Mouse (Mus musculus) heart, postnatal 0 days (tissue): Measurements from ENCODE around the gene B3galt2. TPM values are rescaled to one million over a fixed set of nuclear protein-coding genes. Genes with fewer than 3 reads are reported as not detected.
"Not testable (repeated sequence)": the region's sequence is repeated elsewhere in the genome, so short reads cannot be mapped to it uniquely, and the experiment has no call there.

Experiments
- ATAC-seq: fragments of 200-750 bp; cut with Nextera tagmentation; 2 replicates; pipeline ENCODE4 v1.8.0; 2017; ENCODE audit warnings: low read depth, moderate number of reproducible peaks, moderate library complexity; ENCODE audit not compliant: insufficient read depth
- DNase-seq: peaks from one replicate; pipeline ENCODE4 v3.0.0-alpha.2; 2016; ENCODE audit warnings: low spot score
- H3K27ac ChIP-seq: fragments of 300-500 bp; sonication (generic); 2 replicates; pipeline ENCODE4 v1.5.1; 2014; ENCODE audit warnings: low read depth, mild to moderate bottlenecking
- H3K27me3 ChIP-seq: fragments of 300-500 bp; sonication (generic); 2 replicates; pipeline ENCODE4 v1.6.1; 2014; ENCODE audit warnings: low read length, mixed read lengths; ENCODE audit not compliant: control insufficient read depth, insufficient read depth
- H3K36me3 ChIP-seq: fragments of 300-500 bp; sonication (generic); replicated peaks from 2 replicates; pipeline ENCODE4 v1.6.1; 2014; ENCODE audit warnings: low read length, mixed read lengths; ENCODE audit not compliant: control insufficient read depth, insufficient read depth
- H3K4me1 ChIP-seq: fragments of 300-500 bp; sonication (generic); 2 replicates; pipeline ENCODE4 v1.6.1; 2014; ENCODE audit warnings: antibody characterized with exemption; ENCODE audit not compliant: control insufficient read depth, insufficient read depth
- H3K4me2 ChIP-seq: fragments of 300-500 bp; sonication (generic); 2 replicates; pipeline ENCODE4 v1.6.1; 2014; ENCODE audit warnings: low read depth, mild to moderate bottlenecking, low read length, moderate library complexity
- H3K4me3 ChIP-seq: fragments of 300-500 bp; sonication (generic); 2 replicates; pipeline ENCODE4 v1.5.1; 2014; ENCODE audit warnings: low read depth, low read length
- H3K9ac ChIP-seq: fragments of 300-500 bp; sonication (generic); replicated peaks from 2 replicates; pipeline ENCODE4 v1.6.1; 2014; ENCODE audit warnings: low read depth, low read length, mixed read lengths
- H3K9me3 ChIP-seq: fragments of 300-500 bp; sonication (generic); replicated peaks from 2 replicates; pipeline ENCODE4 v1.6.1; 2016; ENCODE audit warnings: low read length; ENCODE audit not compliant: control insufficient read depth
- CTCF ChIP-seq: IDR thresholded peaks from 2 replicates; pipeline ENCODE4 v1.5.1; 2016; ENCODE audit warnings: antibody characterized with exemption, control low read depth, low read depth
- EP300 ChIP-seq: IDR thresholded peaks from 2 replicates; pipeline ENCODE4 v1.6.1; 2016; ENCODE audit warnings: antibody characterized with exemption, low read depth
- WGBS: fragments of 180-500 bp; shearing (Covaris S2); extraction: QIAGEN DNeasy Blood & Tissue Kit; methylation state at CpG from one replicate; pipeline ENCODE4 v1.1.7; 2014; 5-methylcytosine and 5-hydroxymethylcytosine counted together
- polyA plus RNA-seq: library from polyadenylated mRNA; unstranded; fragments of >200 nt; fragmentation: Nextera tagmentation; extraction: Ambion mirVana; gene quantifications from 2 replicates; pipeline ENCODE4 v1.2.1, GENCODE M21; 2015
- total RNA-seq: library from RNA; depleted of rRNA; stranded (reverse); fragments of >200 nt; gene quantifications from 2 replicates; pipeline ENCODE4 v1.2.3, GENCODE M21; 2014; ENCODE audit warnings: low replicate concordance

B3galt2 gene
- total and polyA plus RNA-seq, 2 experiments from 2014 or later = under 0.01 to 0.08 TPM

- Histone ChIP-seq H3K9ac (no peak overlapping the region), H3K4me3 (no peak overlapping the region), H3K4me1 (no peaks in the 10 kb centered on the region), H3K36me3 (peaks cover 6% of the 10 kb centered on the region; the same call in 1 of the 2 replicates), H3K9me3 (no peaks in the 10 kb centered on the region), H3K4me2 (no peak overlapping the region), H3K27me3 (no peaks in the 10 kb centered on the region), H3K27ac (no peak overlapping the region)
- WGBS = 71% methylated on average over 4 of the region's 4 CpGs
- no peak for ATAC-seq
- no peak for DNase-seq
- TF ChIP-seq EP300 = no peak
- no peak for TF ChIP-seq CTCF
Observed at GRCm38 (mm10) chr1:143645386-143645785, 4.9 kb downstream of the B3galt2 start.

- Histone ChIP-seq H3K36me3 (peaks cover 6% of the 10 kb centered on the region; the same call in 1 of the 2 replicates), H3K27me3 (no peaks in the 10 kb centered on the region), H3K4me1 (no peaks in the 10 kb centered on the region), H3K27ac (no peak overlapping the region), H3K9me3 (no peaks in the 10 kb centered on the region), H3K9ac (no peak overlapping the region), H3K4me3 (no peak overlapping the region), H3K4me2 (no peak overlapping the region)
- no peak for TF ChIP-seq CTCF
- TF ChIP-seq EP300 = no peak
- WGBS = 83% methylated on average over 4 of the region's 4 CpGs
- no peak for ATAC-seq
- no peak for DNase-seq
Observed at GRCm38 (mm10) chr1:143646219-143646618, 5.8 kb downstream of the B3galt2 start.

GRCm38 (mm10) chr1:143650317-143650716, 9.9 kb downstream of the B3galt2 start:
- ATAC-seq (no peak), DNase-seq (no peak)
- TF ChIP-seq CTCF = no peak
- TF ChIP-seq EP300 = no peak
- no peak overlapping the region for H3K4me2 ChIP-seq
- peaks cover 14% of the 10 kb centered on the region for H3K36me3 ChIP-seq
- no peaks in the 10 kb centered on the region for H3K9me3 ChIP-seq
- H3K4me1 ChIP-seq = no peaks in the 10 kb centered on the region
- no peak overlapping the region for H3K4me3 ChIP-seq
- 86% methylated on average over 2 of the region's 2 CpGs for WGBS
- H3K27me3 ChIP-seq = no peaks in the 10 kb centered on the region
- H3K9ac ChIP-seq = no peak overlapping the region
- H3K27ac ChIP-seq = no peak overlapping the region

DNA sequence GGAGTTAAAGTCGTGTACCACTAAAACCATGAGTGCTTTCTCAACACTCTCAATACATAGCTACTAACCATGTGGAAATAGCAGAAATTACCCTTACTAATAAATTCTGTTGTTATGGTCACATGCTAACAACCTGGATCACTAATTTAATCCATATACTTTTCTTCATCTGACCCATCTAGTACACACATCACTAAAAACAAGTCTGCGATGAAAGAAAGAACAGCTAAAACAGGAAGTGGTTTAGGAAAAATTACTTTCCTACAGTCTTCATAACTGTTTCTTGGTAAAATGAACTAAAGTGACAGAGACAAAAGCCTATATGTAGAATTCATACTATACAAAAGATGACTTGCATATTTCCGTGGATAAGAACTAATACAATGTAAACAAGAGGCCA, 13.2 kb downstream of the B3galt2 start:
- no peak overlapping the region for H3K9ac ChIP-seq
- H3K9me3 ChIP-seq = no peaks in the 10 kb centered on the region
- TF ChIP-seq CTCF (no peak), EP300 (no peak)
- H3K4me1 ChIP-seq = no peaks in the 10 kb centered on the region
- H3K4me2 ChIP-seq = no peak overlapping the region
- ATAC-seq = no peak
- H3K27ac ChIP-seq = no peak overlapping the region
- WGBS = 87% methylated on average over 3 of the region's 3 CpGs
- no peaks in the 10 kb centered on the region for H3K27me3 ChIP-seq
- H3K4me3 ChIP-seq = no peak overlapping the region
- peaks cover 9% of the 10 kb centered on the region for H3K36me3 ChIP-seq
- no peak for DNase-seq

DNA sequence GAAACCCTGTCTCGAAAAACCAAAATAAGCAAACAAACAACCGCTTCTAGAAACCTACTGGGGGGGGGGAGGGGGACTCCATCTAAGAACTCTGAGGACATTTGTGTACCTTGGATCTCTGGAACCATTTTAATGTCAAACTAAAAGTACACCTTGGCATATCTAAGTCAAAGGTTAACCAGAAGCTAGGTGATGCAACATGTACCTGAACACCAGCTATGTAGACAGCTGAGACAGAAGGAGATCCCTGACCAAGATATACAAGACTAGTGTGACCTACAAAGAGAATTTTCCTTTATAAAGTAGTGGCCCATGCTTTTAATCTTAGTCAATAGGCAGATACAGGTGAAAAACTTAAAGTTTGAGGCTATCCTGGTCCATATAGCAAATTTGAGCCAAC, 22.7 kb downstream of the B3galt2 start:
- ATAC-seq (no peak), DNase-seq (no peak)
- Histone ChIP-seq H3K4me2 (no peak overlapping the region), H3K36me3 (peaks cover 16% of the 10 kb centered on the region), H3K27me3 (no peaks in the 10 kb centered on the region), H3K27ac (no peak overlapping the region), H3K9me3 (no peaks in the 10 kb centered on the region), H3K4me3 (no peak overlapping the region), H3K9ac (no peak overlapping the region), H3K4me1 (no peaks in the 10 kb centered on the region)
- WGBS = 97% methylated on average over 2 of the region's 2 CpGs
- TF ChIP-seq EP300 = no peak

GRCm38 (mm10) chr1:143664786-143665185, 24.3 kb downstream of the B3galt2 start:
- not testable (repeated sequence) for DNase-seq

More at GRCm38 (mm10) chr1:143664786-143665185, 24.3 kb downstream of the B3galt2 start:
- not testable (repeated sequence) for H3K9me3 ChIP-seq, H3K4me1 ChIP-seq, H3K4me2 ChIP-seq, H3K27me3 ChIP-seq, H3K27ac ChIP-seq, H3K9ac ChIP-seq, H3K4me3 ChIP-seq, ATAC-seq
- H3K36me3 ChIP-seq = peaks cover 20% of the 10 kb centered on the region
- WGBS = 93% methylated on average over 4 of the region's 4 CpGs
